Mouse (Mus musculus) hindbrain, embryonic 10.5 days (tissue): ENCODE data around the gene Cnot10. TPM values are rescaled to one million over a fixed set of nuclear protein-coding genes. Genes with fewer than 3 reads are reported as not detected.
"Not testable (repeated sequence)": the region's sequence is repeated elsewhere in the genome, so short reads cannot be mapped to it uniquely, and the experiment has no call there.

Experiments
- DNase-seq: peaks from one replicate; pipeline ENCODE4 v3.0.0-alpha.2; 2017; ENCODE audit warnings: low spot score
- H3K27ac ChIP-seq: fragments of 300-500 bp; sonication (generic); 2 replicates; pipeline ENCODE4 v1.5.1; 2016; ENCODE audit warnings: mild to moderate bottlenecking, moderate library complexity
- H3K27me3 ChIP-seq: fragments of 300-500 bp; sonication (generic); 2 replicates; pipeline ENCODE4 v1.6.1; 2016; ENCODE audit warnings: mild to moderate bottlenecking; ENCODE audit not compliant: poor library complexity, insufficient read depth, severe bottlenecking
- H3K36me3 ChIP-seq: fragments of 300-500 bp; sonication (generic); 2 replicates; pipeline ENCODE4 v1.6.1; 2016; ENCODE audit warnings: mild to moderate bottlenecking, moderate library complexity
- H3K4me1 ChIP-seq: fragments of 300-500 bp; sonication (generic); replicated peaks from 2 replicates; pipeline ENCODE4 v1.6.1; 2016; ENCODE audit warnings: mild to moderate bottlenecking
- H3K4me3 ChIP-seq: fragments of 300-500 bp; sonication (generic); 2 replicates; pipeline ENCODE4 v1.5.1; 2016; ENCODE audit warnings: mild to moderate bottlenecking, moderate library complexity
- H3K9me3 ChIP-seq: fragments of 300-500 bp; sonication (generic); 2 replicates; pipeline ENCODE4 v1.6.1; 2016; ENCODE audit warnings: mild to moderate bottlenecking, moderate library complexity
- WGBS: fragments of 180-500 bp; shearing (Covaris S2); methylation state at CpG from one replicate; pipeline ENCODE4 v1.1.7; 2016; 5-methylcytosine and 5-hydroxymethylcytosine counted together
- polyA plus RNA-seq: library from polyadenylated mRNA; unstranded; fragments of >200 nt; fragmentation: Nextera tagmentation; extraction: Ambion mirVana; gene quantifications from 2 replicates; pipeline ENCODE4 v1.2.1, GENCODE M21; 2016

Gene Cnot10
- polyA plus RNA-seq, 1 experiment from 2014 or later: 67.4 TPM

GRCm38 (mm10) chr9:114669011-114669410, 29.0 kb upstream of the Cnot10 start:
- Histone ChIP-seq H3K27ac (no peak overlapping the region), H3K36me3 (no peaks in the 10 kb centered on the region), H3K4me3 (no peak overlapping the region), H3K4me1 (peaks cover 14% of the 10 kb centered on the region), H3K9me3 (no peaks in the 10 kb centered on the region), H3K27me3 (no peaks in the 10 kb centered on the region; the same call in 1 of the 2 replicates)
- no peak for DNase-seq
- WGBS: 80% methylated on average over 5 of the region's 5 CpGs

- no peak overlapping the region for H3K4me3 ChIP-seq
- no peaks in the 10 kb centered on the region for H3K36me3 ChIP-seq
- 82% methylated on average over 4 of the region's 4 CpGs for WGBS
- peaks cover 6% of the 10 kb centered on the region for H3K4me1 ChIP-seq
- no peak for DNase-seq
- no peaks in the 10 kb centered on the region; the same call in 1 of the 2 replicates for H3K27me3 ChIP-seq
- no peak overlapping the region for H3K27ac ChIP-seq
- no peaks in the 10 kb centered on the region for H3K9me3 ChIP-seq
These were observed 28.1 kb upstream of the Cnot10 start for GRCm38 (mm10) chr9:114668047-114668446.

- WGBS: 86% methylated on average over 10 of the region's 10 CpGs
- no peaks in the 10 kb centered on the region for H3K9me3 ChIP-seq
- H3K27ac ChIP-seq: no peak overlapping the region
- no peaks in the 10 kb centered on the region for H3K36me3 ChIP-seq
- DNase-seq: no peak
- no peak overlapping the region for H3K4me3 ChIP-seq
- no peaks in the 10 kb centered on the region for H3K4me1 ChIP-seq
- H3K27me3 ChIP-seq: no peaks in the 10 kb centered on the region; the same call in 1 of the 2 replicates
These were observed 26.9 kb upstream of the Cnot10 start for GRCm38 (mm10) chr9:114666858-114667257.

GRCm38 (mm10) chr9:114663782-114664181, 23.8 kb upstream of the Cnot10 start:
- Histone ChIP-seq H3K4me3 (no peak overlapping the region), H3K27ac (no peak overlapping the region), H3K9me3 (no peaks in the 10 kb centered on the region), H3K36me3 (no peaks in the 10 kb centered on the region), H3K4me1 (peaks cover 12% of the 10 kb centered on the region; the same call in 1 of the 2 replicates), H3K27me3 (no peaks in the 10 kb centered on the region; the same call in 1 of the 2 replicates)
- no peak for DNase-seq
- WGBS: 86% methylated on average over 11 of the region's 11 CpGs

- Histone ChIP-seq H3K4me1 (peaks cover 12% of the 10 kb centered on the region; the same call in 1 of the 2 replicates), H3K27ac (no peak overlapping the region), H3K9me3 (no peaks in the 10 kb centered on the region), H3K4me3 (no peak overlapping the region), H3K27me3 (no peaks in the 10 kb centered on the region), H3K36me3 (no peaks in the 10 kb centered on the region)
- 70% methylated on average over 7 of the region's 7 CpGs for WGBS
- DNase-seq: no peak
These were observed 22.0 kb upstream of the Cnot10 start for GRCm38 (mm10) chr9:114661991-114662390.

GRCm38 (mm10) chr9:114660983-114661382, 21.0 kb upstream of the Cnot10 start:
- H3K27ac ChIP-seq: no peak overlapping the region
- DNase-seq: no peak
- WGBS: 78% methylated on average over 6 of the region's 6 CpGs

GRCm38 (mm10) chr9:114660506-114660905, 20.5 kb upstream of the Cnot10 start:
- 74% methylated on average over 6 of the region's 6 CpGs for WGBS

More at GRCm38 (mm10) chr9:114660983-114661382, 21.0 kb upstream of the Cnot10 start:
- no peak overlapping the region for H3K4me3 ChIP-seq
- no peaks in the 10 kb centered on the region for H3K9me3 ChIP-seq
- H3K27me3 ChIP-seq: no peaks in the 10 kb centered on the region
- H3K4me1 ChIP-seq: peaks cover 12% of the 10 kb centered on the region; the same call in 1 of the 2 replicates
- H3K36me3 ChIP-seq: no peaks in the 10 kb centered on the region

GRCm38 (mm10) chr9:114656701-114657100, 16.7 kb upstream of the Cnot10 start:
- Histone ChIP-seq H3K27me3 (no peaks in the 10 kb centered on the region), H3K36me3 (no peaks in the 10 kb centered on the region), H3K4me3 (no peak overlapping the region), H3K27ac (no peak overlapping the region), H3K9me3 (peaks cover 4% of the 10 kb centered on the region; the same call in 1 of the 2 replicates), H3K4me1 (peaks cover 12% of the 10 kb centered on the region; the same call in 1 of the 2 replicates)
- WGBS: 89% methylated on average over 3 of the region's 3 CpGs
- DNase-seq: no peak

More at GRCm38 (mm10) chr9:114660506-114660905, 20.5 kb upstream of the Cnot10 start:
- peaks cover 12% of the 10 kb centered on the region; the same call in 1 of the 2 replicates for H3K4me1 ChIP-seq
- H3K27ac ChIP-seq: peak overlapping the region; percentile 29; the same call in 1 of the 2 replicates
- no peaks in the 10 kb centered on the region for H3K36me3 ChIP-seq
- H3K4me3 ChIP-seq: no peak overlapping the region
- no peaks in the 10 kb centered on the region for H3K27me3 ChIP-seq
- H3K9me3 ChIP-seq: no peaks in the 10 kb centered on the region
- no peak for DNase-seq

- 81% methylated on average over 4 of the region's 4 CpGs for WGBS
- no peak overlapping the region for H3K27ac ChIP-seq
These were observed 15.4 kb upstream of the Cnot10 start for GRCm38 (mm10) chr9:114655356-114655755.

GRCm38 (mm10) chr9:114650938-114651634, 11.1 kb upstream of the Cnot10 start:
- Histone ChIP-seq H3K27me3 (no peaks in the 10 kb centered on the region), H3K4me1 (no peaks in the 10 kb centered on the region), H3K27ac (no peak overlapping the region), H3K36me3 (no peaks in the 10 kb centered on the region), H3K9me3 (peaks cover 4% of the 10 kb centered on the region; the same call in 1 of the 2 replicates), H3K4me3 (no peak overlapping the region)
- WGBS: 58% methylated on average over 21 of the region's 21 CpGs
- DNase-seq: no peak

More at GRCm38 (mm10) chr9:114655356-114655755, 15.4 kb upstream of the Cnot10 start:
- no peak for DNase-seq
- H3K9me3 ChIP-seq: peaks cover 4% of the 10 kb centered on the region; the same call in 1 of the 2 replicates
- peaks cover 4% of the 10 kb centered on the region; the same call in 1 of the 2 replicates for H3K4me1 ChIP-seq
- H3K4me3 ChIP-seq: no peak overlapping the region
- H3K36me3 ChIP-seq: no peaks in the 10 kb centered on the region
- no peaks in the 10 kb centered on the region for H3K27me3 ChIP-seq

GRCm38 (mm10) chr9:114649371-114649770, 9.4 kb upstream of the Cnot10 start:
- 85% methylated on average over 5 of the region's 5 CpGs for WGBS
- no peaks in the 10 kb centered on the region for H3K4me1 ChIP-seq
- DNase-seq: no peak
- H3K9me3 ChIP-seq: no peaks in the 10 kb centered on the region
- peaks cover 3% of the 10 kb centered on the region; the same call in 1 of the 2 replicates for H3K27me3 ChIP-seq
- no peak overlapping the region for H3K4me3 ChIP-seq
- no peaks in the 10 kb centered on the region for H3K36me3 ChIP-seq
- H3K27ac ChIP-seq: no peak overlapping the region

- not testable (repeated sequence) for H3K4me1 ChIP-seq, H3K27ac ChIP-seq, H3K9me3 ChIP-seq, H3K4me3 ChIP-seq, DNase-seq, H3K36me3 ChIP-seq
- peaks cover 11% of the 10 kb centered on the region for H3K27me3 ChIP-seq
- WGBS: 52% methylated on average over 9 of the region's 9 CpGs
These were observed 8.5 kb upstream of the Cnot10 start for GRCm38 (mm10) chr9:114648472-114648871.
